Mouse (Mus musculus) monocyte, adult 59 days (primary cell): Measurements from ENCODE around the gene Dhx16. TPM values are rescaled to one million over a fixed set of nuclear protein-coding genes. Genes with fewer than 3 reads are reported as not detected.

Experiments
- total RNA-seq, 2 experiments: library from RNA; stranded (reverse); gene quantifications; one replicate each; pipeline ENCODE4 v1.2.4; 2023

Dhx16 gene
- total RNA-seq: 10 to 100 TPM; 76.0 to 84.5 TPM

GRCm38 (mm10) chr17:35879245-35880057 lies at the start of gene Dhx16:
Gene Dhx16 (plus strand): TSS chr17:35879819.

DNA sequence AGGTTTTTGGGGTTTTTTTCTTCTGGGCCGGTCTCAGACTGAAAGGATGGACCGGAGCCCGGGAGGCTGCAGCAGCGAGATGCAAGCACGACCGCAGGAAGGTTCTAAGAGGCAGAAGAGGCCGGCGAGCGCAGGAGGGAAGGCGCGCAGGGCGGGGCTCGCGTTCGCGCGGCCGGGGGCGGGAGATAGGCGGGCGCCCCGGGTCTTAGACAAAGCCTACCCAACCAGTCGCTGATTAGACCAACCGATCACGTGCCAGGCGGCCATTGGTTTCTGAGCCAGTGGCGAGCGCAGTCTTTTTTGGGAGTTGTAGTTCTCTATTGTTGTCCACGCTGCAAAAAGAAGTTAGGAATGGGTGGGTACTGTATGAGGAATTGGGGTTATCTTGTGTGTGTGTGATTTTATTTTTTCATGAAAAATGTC lies 41.5 kb upstream of the Dhx16 start, which contains the start of gene Tubb5:
Gene Tubb5 (minus strand): TSS at position 185 of the 423 bp plus-strand sequence.

GRCm38 (mm10) chr17:35841076-35841950 lies 38.3 kb upstream of the Dhx16 start, which contains the start of gene Mdc1:
Gene Mdc1 (plus strand): TSS chr17:35841515.

DNA sequence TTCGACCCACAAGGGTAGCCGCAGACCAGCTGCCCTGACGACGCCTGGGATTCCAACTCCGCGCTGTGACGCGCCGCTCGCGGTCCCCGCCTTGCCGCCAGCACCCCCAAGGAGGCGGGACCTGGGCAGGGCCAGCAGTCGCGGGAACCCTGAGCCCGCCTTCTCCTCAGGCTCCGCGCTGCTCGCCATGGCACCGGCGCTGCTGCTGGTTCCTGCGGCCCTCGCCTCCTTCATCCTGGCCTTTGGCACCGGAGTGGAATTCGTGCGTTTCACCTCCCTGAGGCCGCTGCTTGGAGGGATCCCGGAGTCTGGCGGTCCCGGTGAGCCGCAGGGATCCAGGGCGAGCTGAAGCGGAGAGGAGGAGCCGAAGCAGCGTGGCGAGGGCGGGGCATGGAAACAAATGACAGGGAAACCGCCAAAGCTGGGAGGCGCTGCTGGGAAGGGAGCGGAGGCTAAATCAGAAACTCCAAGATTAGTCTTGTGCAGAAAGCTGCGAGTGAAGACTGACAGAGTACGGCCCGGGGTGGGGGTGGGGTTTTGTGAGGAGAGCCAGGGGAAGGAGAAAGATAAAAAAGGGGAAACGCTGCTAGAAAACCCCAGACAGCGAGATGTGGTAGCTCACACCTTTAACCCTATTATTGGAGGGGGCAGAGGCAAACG lies 18.3 kb upstream of the Dhx16 start, which contains the start of gene Nrm:
Gene Nrm (plus strand): TSS at position 121 of the 660 bp plus-strand sequence.

GRCm38 (mm10) chr17:35865481-35866280 lies 13.9 kb upstream of the Dhx16 start, which contains the start of gene Ppp1r18:
Gene Ppp1r18 (plus strand): TSS chr17:35865593.

DNA sequence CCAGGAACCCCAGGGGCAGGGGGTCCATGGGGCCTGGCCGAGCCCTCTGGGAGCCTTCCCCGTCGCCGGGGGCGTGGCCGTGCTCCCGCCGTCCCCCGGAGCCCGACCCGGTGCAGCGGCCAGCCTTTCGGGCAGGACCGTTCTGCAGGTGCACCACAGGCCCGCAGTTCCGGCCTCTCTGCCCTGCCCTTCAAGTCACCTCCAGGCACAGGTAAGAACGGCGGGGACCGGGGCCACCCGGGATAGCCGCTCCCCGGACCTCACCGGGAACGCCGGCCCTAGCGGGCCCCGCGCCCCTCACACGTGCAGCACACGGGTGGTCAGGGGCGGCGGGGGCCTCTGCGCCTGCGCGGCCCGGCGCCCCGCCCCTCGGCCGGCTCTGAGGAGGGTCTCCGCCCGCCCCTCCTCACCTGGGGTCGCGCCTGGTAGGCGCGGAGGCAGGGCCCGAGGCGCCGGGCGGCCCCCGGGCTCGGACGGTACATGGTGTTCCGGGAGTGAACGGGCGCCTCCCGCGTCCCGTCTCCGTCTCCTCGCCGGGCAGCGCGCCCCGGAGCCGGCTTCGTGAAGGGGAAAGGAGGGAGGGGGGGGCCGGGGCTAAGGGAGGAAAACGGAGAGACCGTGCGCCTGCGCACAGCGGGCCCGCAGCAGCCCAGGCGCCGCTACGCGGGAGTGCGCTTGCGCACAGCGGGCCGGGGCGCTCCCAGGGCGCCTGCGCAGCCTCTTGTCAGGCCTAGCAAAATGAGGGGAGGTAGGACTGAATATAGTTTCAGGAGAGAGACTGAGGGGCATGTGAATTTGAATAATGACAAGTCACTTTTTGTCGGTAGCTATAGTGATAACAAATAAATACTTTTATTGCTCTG lies 17.4 kb downstream of the Dhx16 start, which contains the start of gene 2310061I04Rik:
Gene 2310061I04Rik (minus strand): TSS at position 651 of the 863 bp plus-strand sequence.

DNA sequence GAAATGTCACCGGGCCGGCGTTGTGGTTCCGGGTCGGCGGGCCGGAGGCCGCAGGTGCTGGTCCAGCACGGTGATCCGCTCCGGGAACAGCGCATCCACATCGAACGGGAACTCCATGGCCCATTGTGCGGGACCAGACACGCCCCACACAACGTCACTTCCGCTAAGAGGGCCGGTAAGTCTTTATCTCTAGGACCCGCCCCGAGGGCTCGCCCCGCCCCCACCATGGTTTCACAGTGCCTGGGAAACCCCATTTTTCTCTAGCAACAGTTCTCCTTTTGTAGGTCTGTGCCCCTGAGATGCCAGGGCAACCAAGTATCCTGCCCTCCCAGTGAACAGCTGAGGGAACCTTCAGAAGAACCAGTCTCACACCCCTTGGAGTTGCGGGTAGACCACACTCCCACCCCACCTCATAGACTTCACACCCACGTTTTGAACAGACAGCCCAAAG lies 30.3 kb downstream of the Dhx16 start, which contains the start of gene Atat1:
Gene Atat1 (minus strand): TSS at position 157 of the 451 bp plus-strand sequence.

GRCm38 (mm10) chr17:35916297-35917142 lies 36.9 kb downstream of the Dhx16 start, which contains the start of the genes Mrps18b and Ppp1r10:
Gene Mrps18b (minus strand): TSS chr17:35916389.
Gene Ppp1r10 (plus strand): TSS chr17:35916434.

Other genes with a start within 250 kb of the Dhx16 start
- not detected for gene Mucl3, start 236.1 kb upstream of the Dhx16 start, total RNA-seq
- gene Vars2, start 212.2 kb upstream of the Dhx16 start, total RNA-seq: 10 to 100 TPM; 11.7 to 20.4 TPM
- 10 to 100 TPM; 13.5 to 15.9 TPM for gene Gtf2h4, start 206.1 kb upstream of the Dhx16 start, total RNA-seq
- 1 to 10 TPM; 4.8 to 6.8 TPM for gene Ddr1, start 175.2 kb upstream of the Dhx16 start, total RNA-seq
- 10 to 100 TPM; 48.1 to 53.2 TPM for gene Ier3, start 58.1 kb upstream of the Dhx16 start, total RNA-seq
- 10 to 100 TPM; 49.4 to 58.8 TPM for gene Flot1, start 56.6 kb upstream of the Dhx16 start, total RNA-seq
- 100 to 1,000 TPM; 163 to 175 TPM for gene Tubb5, start 41.5 kb upstream of the Dhx16 start, total RNA-seq
- gene Mdc1, start 38.3 kb upstream of the Dhx16 start, total RNA-seq: 10 to 100 TPM; 37.7 to 38.5 TPM
- gene Nrm, start 18.5 kb upstream of the Dhx16 start, total RNA-seq: 10 to 100 TPM; 37.1 to 37.2 TPM
- gene Ppp1r18, start 14.2 kb upstream of the Dhx16 start, total RNA-seq: 100 to 1,000 TPM; 219 TPM
- gene 2310061I04Rik, start 17.6 kb downstream of the Dhx16 start, total RNA-seq: 10 to 100 TPM; 13.3 to 21.1 TPM
- 10 to 100 TPM; 19.6 to 29.1 TPM for gene Atat1, start 30.3 kb downstream of the Dhx16 start, total RNA-seq
- 10 to 100 TPM; 35.6 to 39.0 TPM for gene Mrps18b, start 36.6 kb downstream of the Dhx16 start, total RNA-seq
- 100 to 1,000 TPM; 137 to 142 TPM for gene Ppp1r10, start 36.6 kb downstream of the Dhx16 start, total RNA-seq
- gene Abcf1, start 89.9 kb downstream of the Dhx16 start, total RNA-seq: 100 to 1,000 TPM; 141 to 162 TPM
- 10 to 100 TPM; 63.8 to 71.6 TPM for gene Gnl1, start 100.0 kb downstream of the Dhx16 start, total RNA-seq
- gene Prr3, start 100.4 kb downstream of the Dhx16 start, total RNA-seq: 10 to 100 TPM; 83.9 to 100.0 TPM
- gene H2-T24, start 140.7 kb downstream of the Dhx16 start, total RNA-seq: 10 to 100 TPM; 45.7 to 54.4 TPM
- gene H2-T23, start 153.0 kb downstream of the Dhx16 start, total RNA-seq: 100 to 1,000 TPM; 278 to 280 TPM
- 10 to 100 TPM; 51.9 to 64.4 TPM for gene H2-T22, start 162.9 kb downstream of the Dhx16 start, total RNA-seq
- gene Gm6034, start 163.1 kb downstream of the Dhx16 start, total RNA-seq: not detected
- gene Gm11127, start 178.6 kb downstream of the Dhx16 start, total RNA-seq: 10 to 100 TPM; 66.2 to 67.1 TPM
- 1 to 10 TPM; 2.0 to 2.6 TPM for gene Gm19684, start 241.9 kb downstream of the Dhx16 start, total RNA-seq
- 10 to 100 TPM; 10.6 to 10.8 TPM for gene Gm7030, start 249.6 kb downstream of the Dhx16 start, total RNA-seq